Mouse (Mus musculus): Measurements from ENCODE around the gene Zmym2.

DNA sequence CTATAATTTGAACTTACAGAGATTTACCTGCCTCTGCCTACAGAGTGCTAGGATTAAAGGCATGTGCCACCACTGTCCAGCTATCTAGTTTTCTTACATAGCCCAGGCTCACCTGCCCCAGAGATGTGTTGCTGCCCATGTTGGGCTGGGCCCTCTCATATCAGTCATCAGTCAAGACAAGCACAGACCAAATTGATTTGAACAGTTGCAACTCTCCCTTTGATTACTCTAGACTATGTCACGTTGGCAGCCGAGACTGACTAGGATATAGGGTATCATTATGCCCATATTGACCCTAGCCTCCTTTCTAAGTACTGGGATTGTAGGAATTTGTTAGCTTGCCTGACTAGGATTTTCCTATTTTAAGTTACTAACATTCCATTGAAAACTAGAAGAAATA is 8.0 kb downstream of the Zmym2 start:
- TF ChIP-seq GATA1 (IDR thresholded peaks at IDR 0.05; ENCODE audit: low read length) (no peak), TAL1 (IDR thresholded peaks at IDR 0.05; ENCODE audit: low read length) (no peak)

Measured in erythroblast, embryonic 14.5 days (primary cell).